Mouse (Mus musculus) heart, embryonic 15.5 days (tissue): ENCODE measurements around the gene Tmem184b. TPM values are rescaled to one million over a fixed set of nuclear protein-coding genes. Genes with fewer than 3 reads are reported as not detected.

Source experiments
- ATAC-seq: fragments of 200-750 bp; cut with Nextera tagmentation; replicated peaks from 2 replicates; pipeline ENCODE4 v1.8.0; 2017; ENCODE audit warnings: low read depth, moderate TSS enrichment; ENCODE audit not compliant: insufficient number of reproducible peaks, insufficient read depth, low FRiP score
- H3K27ac ChIP-seq: fragments of 300-500 bp; sonication (generic); 2 replicates; pipeline ENCODE4 v1.5.1; 2015; ENCODE audit warnings: mild to moderate bottlenecking, inconsistent platforms
- H3K27me3 ChIP-seq: fragments of 300-500 bp; sonication (generic); 2 replicates; pipeline ENCODE4 v1.6.1; 2015; ENCODE audit warnings: inconsistent platforms
- H3K36me3 ChIP-seq: fragments of 300-500 bp; sonication (generic); 2 replicates; pipeline ENCODE4 v1.6.1; 2015; ENCODE audit warnings: mild to moderate bottlenecking, inconsistent platforms
- H3K4me1 ChIP-seq: fragments of 300-500 bp; sonication (generic); replicated peaks from 2 replicates; pipeline ENCODE4 v1.6.1; 2015; ENCODE audit warnings: inconsistent platforms
- H3K4me2 ChIP-seq: fragments of 300-500 bp; sonication (generic); 2 replicates; pipeline ENCODE4 v1.6.1; 2015; ENCODE audit warnings: inconsistent platforms, mild to moderate bottlenecking, moderate library complexity
- H3K4me3 ChIP-seq: fragments of 300-500 bp; sonication (generic); 2 replicates; pipeline ENCODE4 v1.5.1; 2015; ENCODE audit warnings: mild to moderate bottlenecking, inconsistent platforms
- H3K9ac ChIP-seq: fragments of 300-500 bp; sonication (generic); 2 replicates; pipeline ENCODE4 v1.6.1; 2015; ENCODE audit warnings: mild to moderate bottlenecking, inconsistent platforms
- H3K9me3 ChIP-seq: fragments of 300-500 bp; sonication (generic); replicated peaks from 2 replicates; pipeline ENCODE4 v1.6.1; 2016; ENCODE audit warnings: inconsistent platforms
- WGBS: fragments of 180-500 bp; shearing (Covaris S2); methylation state at CpG from one replicate; pipeline ENCODE4 v1.1.7; 2015; ENCODE audit warnings: mixed read lengths; 5-methylcytosine and 5-hydroxymethylcytosine counted together
- polyA plus RNA-seq: library from polyadenylated mRNA; unstranded; fragments of >200 nt; fragmentation: Nextera tagmentation; extraction: Ambion mirVana; gene quantifications from 2 replicates; pipeline ENCODE4 v1.2.1, GENCODE M21; 2015

Gene Tmem184b
- polyA plus RNA-seq, 1 experiment from 2014 or later = 58.3 TPM

- 97% methylated on average over 12 of the region's 12 CpGs for WGBS
- Histone ChIP-seq H3K9me3 (no peaks in the 10 kb centered on the region), H3K4me1 (peaks cover 47% of the 10 kb centered on the region), H3K27ac (no peak overlapping the region), H3K4me2 (no peak overlapping the region), H3K4me3 (no peak overlapping the region), H3K27me3 (no peaks in the 10 kb centered on the region), H3K9ac (no peak overlapping the region), H3K36me3 (peaks cover 73% of the 10 kb centered on the region)
- no peak for ATAC-seq
Observed at GRCm38 (mm10) chr15:79365068-79365467, 38.3 kb downstream of the Tmem184b start.

GRCm38 (mm10) chr15:79364120-79364519 is 39.2 kb downstream of the Tmem184b start:
- 52% methylated on average over 6 of the region's 6 CpGs for WGBS
- Histone ChIP-seq H3K9me3 (no peaks in the 10 kb centered on the region), H3K9ac (no peak overlapping the region), H3K36me3 (peaks cover 71% of the 10 kb centered on the region), H3K27me3 (no peaks in the 10 kb centered on the region), H3K4me2 (no peak overlapping the region), H3K4me1 (peaks cover 46% of the 10 kb centered on the region), H3K4me3 (no peak overlapping the region), H3K27ac (no peak overlapping the region; the same call in 1 of the 2 replicates)
- no peak for ATAC-seq

GRCm38 (mm10) chr15:79361023-79361422 is 42.3 kb downstream of the Tmem184b start:
- Histone ChIP-seq H3K4me3 (no peak overlapping the region), H3K9ac (no peak overlapping the region; the same call in 1 of the 2 replicates), H3K4me1 (peaks cover 58% of the 10 kb centered on the region), H3K27ac (peak overlapping the region; percentile 58), H3K9me3 (no peaks in the 10 kb centered on the region), H3K36me3 (peaks cover 49% of the 10 kb centered on the region), H3K4me2 (no peak overlapping the region), H3K27me3 (no peaks in the 10 kb centered on the region)
- no peak for ATAC-seq
- WGBS = 52% methylated on average over 4 of the region's 4 CpGs

GRCm38 (mm10) chr15:79360371-79360770 is 43.0 kb downstream of the Tmem184b start:
- H3K9me3 ChIP-seq = no peaks in the 10 kb centered on the region
- no peak for ATAC-seq
- 30% methylated on average over 7 of the region's 7 CpGs for WGBS
- H3K9ac ChIP-seq = no peak overlapping the region
- peaks cover 43% of the 10 kb centered on the region for H3K36me3 ChIP-seq
- H3K27me3 ChIP-seq = no peaks in the 10 kb centered on the region
- H3K4me3 ChIP-seq = no peak overlapping the region
- peaks cover 61% of the 10 kb centered on the region for H3K4me1 ChIP-seq
- H3K4me2 ChIP-seq = peak overlapping the region; percentile 31
- peak overlapping the region; percentile 58 for H3K27ac ChIP-seq

- Histone ChIP-seq H3K4me3 (no peak overlapping the region), H3K36me3 (peaks cover 39% of the 10 kb centered on the region), H3K4me1 (peaks cover 61% of the 10 kb centered on the region), H3K27ac (peak overlapping the region; percentile 58), H3K9ac (no peak overlapping the region), H3K4me2 (peak overlapping the region; percentile 31), H3K27me3 (no peaks in the 10 kb centered on the region), H3K9me3 (no peaks in the 10 kb centered on the region)
- no peak for ATAC-seq
- 7% methylated on average over 6 of the region's 6 CpGs for WGBS
Observed at GRCm38 (mm10) chr15:79359954-79360353, 43.4 kb downstream of the Tmem184b start.

GRCm38 (mm10) chr15:79357974-79358690 is 45.2 kb downstream of the Tmem184b start:
- no peaks in the 10 kb centered on the region for H3K9me3 ChIP-seq
- H3K4me2 ChIP-seq = peak overlapping the region; percentile 75
- WGBS = 44% methylated on average over 12 of the region's 12 CpGs
- no peak for ATAC-seq
- H3K36me3 ChIP-seq = peaks cover 22% of the 10 kb centered on the region
- no peaks in the 10 kb centered on the region for H3K27me3 ChIP-seq
- H3K4me3 ChIP-seq = peak overlapping the region; percentile 47; the same call in 1 of the 2 replicates
- no peak overlapping the region for H3K9ac ChIP-seq
- H3K27ac ChIP-seq = peak overlapping the region; percentile 65
- peaks cover 59% of the 10 kb centered on the region for H3K4me1 ChIP-seq

GRCm38 (mm10) chr15:79357036-79357911 is 46.1 kb downstream of the Tmem184b start:
- H3K4me3 ChIP-seq = peak overlapping the region; percentile 47
- peak overlapping the region; percentile 49 for H3K9ac ChIP-seq
- H3K27me3 ChIP-seq = no peaks in the 10 kb centered on the region
- WGBS = 1% methylated on average over 77 of the region's 77 CpGs
- ATAC-seq = peak; percentile 84
- peak overlapping the region; percentile 65 for H3K27ac ChIP-seq
- peaks cover 65% of the 10 kb centered on the region for H3K4me1 ChIP-seq
- H3K36me3 ChIP-seq = peaks cover 13% of the 10 kb centered on the region
- peak overlapping the region; percentile 75 for H3K4me2 ChIP-seq
- no peaks in the 10 kb centered on the region for H3K9me3 ChIP-seq

- Histone ChIP-seq H3K4me2 (peak overlapping the region; percentile 75), H3K9ac (0 out of 2 replicates have a peak overlapping the region, but pooled peaks have one; percentile 49), H3K4me3 (peak overlapping the region; percentile 47), H3K9me3 (no peaks in the 10 kb centered on the region), H3K4me1 (peaks cover 65% of the 10 kb centered on the region), H3K36me3 (peaks cover 5% of the 10 kb centered on the region; the same call in 1 of the 2 replicates), H3K27me3 (no peaks in the 10 kb centered on the region), H3K27ac (no peak overlapping the region)
- WGBS = 73% methylated on average over 8 of the region's 8 CpGs
- ATAC-seq = no peak
Observed at GRCm38 (mm10) chr15:79356481-79356880, 46.9 kb downstream of the Tmem184b start.

GRCm38 (mm10) chr15:79354619-79355018 is 48.8 kb downstream of the Tmem184b start:
- no peaks in the 10 kb centered on the region for H3K36me3 ChIP-seq
- H3K4me2 ChIP-seq = no peak overlapping the region
- no peaks in the 10 kb centered on the region for H3K9me3 ChIP-seq
- 75% methylated on average over 4 of the region's 4 CpGs for WGBS
- no peak overlapping the region for H3K27ac ChIP-seq
- no peak for ATAC-seq
- H3K9ac ChIP-seq = no peak overlapping the region
- H3K27me3 ChIP-seq = no peaks in the 10 kb centered on the region
- no peak overlapping the region for H3K4me3 ChIP-seq
- H3K4me1 ChIP-seq = peaks cover 59% of the 10 kb centered on the region

- H3K27ac ChIP-seq = no peak overlapping the region
- H3K36me3 ChIP-seq = no peaks in the 10 kb centered on the region
- WGBS = 82% methylated on average over 5 of the region's 5 CpGs
- ATAC-seq = no peak
- no peak overlapping the region for H3K4me3 ChIP-seq
- no peaks in the 10 kb centered on the region for H3K9me3 ChIP-seq
- H3K9ac ChIP-seq = no peak overlapping the region
- peaks cover 63% of the 10 kb centered on the region for H3K4me1 ChIP-seq
- no peaks in the 10 kb centered on the region for H3K27me3 ChIP-seq
- no peak overlapping the region for H3K4me2 ChIP-seq
Observed at GRCm38 (mm10) chr15:79353690-79354305, 49.6 kb downstream of the Tmem184b start.

- Histone ChIP-seq H3K27ac (peak overlapping the region; percentile 77), H3K4me3 (no peak overlapping the region), H3K4me2 (no peak overlapping the region), H3K9me3 (no peaks in the 10 kb centered on the region), H3K9ac (no peak overlapping the region; the same call in 1 of the 2 replicates), H3K36me3 (no peaks in the 10 kb centered on the region), H3K27me3 (no peaks in the 10 kb centered on the region), H3K4me1 (peaks cover 60% of the 10 kb centered on the region)
- WGBS = 85% methylated on average over 6 of the region's 6 CpGs
- no peak for ATAC-seq
Observed at GRCm38 (mm10) chr15:79352479-79352878, 50.9 kb downstream of the Tmem184b start.
